Mouse (Mus musculus) urinary bladder, adult 18-20 months (tissue): ENCODE results near the gene Rab6a.
A peak's percentile ranks its signal among the peaks of the same experiment; 100 is the strongest.
"Not testable (repeated sequence)": the region's sequence is repeated elsewhere in the genome, so short reads cannot be mapped to it uniquely, and the experiment has no call there.

Experiments used
- DNase-seq, 2 experiments: peaks; one replicate each; pipeline ENCODE4 v3.0.0; 2022; ENCODE audit warnings: low spot score in 2 of 2, mixed read lengths in 2 of 2

The Rab6a gene

GRCm38 (mm10) chr7:100607214-100608129 lies at the start of gene Rab6a:
Gene Rab6a (plus strand): TSS chr7:100607410.
- peak; percentile 85 to 97 for DNase-seq

DNA sequence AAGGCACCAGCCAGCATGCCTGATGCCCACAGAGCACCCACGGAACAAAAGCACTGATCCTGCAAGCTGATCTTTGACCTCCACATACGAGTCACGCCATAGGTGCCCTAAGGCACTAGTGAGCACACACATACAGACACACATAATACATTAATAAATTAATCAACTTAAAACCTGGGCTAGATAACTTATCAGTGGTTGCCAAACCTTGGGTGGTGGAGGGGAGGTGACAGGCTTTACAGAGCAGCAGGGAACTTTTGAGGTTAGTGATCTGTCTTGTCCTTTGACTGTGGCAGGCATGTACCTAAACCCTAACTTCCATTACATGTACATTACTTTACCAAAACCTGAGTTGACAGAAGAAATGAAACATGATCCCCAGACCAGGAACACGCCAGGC lies 47.9 kb upstream of the Rab6a start:
- DNase-seq: no peak

DNA sequence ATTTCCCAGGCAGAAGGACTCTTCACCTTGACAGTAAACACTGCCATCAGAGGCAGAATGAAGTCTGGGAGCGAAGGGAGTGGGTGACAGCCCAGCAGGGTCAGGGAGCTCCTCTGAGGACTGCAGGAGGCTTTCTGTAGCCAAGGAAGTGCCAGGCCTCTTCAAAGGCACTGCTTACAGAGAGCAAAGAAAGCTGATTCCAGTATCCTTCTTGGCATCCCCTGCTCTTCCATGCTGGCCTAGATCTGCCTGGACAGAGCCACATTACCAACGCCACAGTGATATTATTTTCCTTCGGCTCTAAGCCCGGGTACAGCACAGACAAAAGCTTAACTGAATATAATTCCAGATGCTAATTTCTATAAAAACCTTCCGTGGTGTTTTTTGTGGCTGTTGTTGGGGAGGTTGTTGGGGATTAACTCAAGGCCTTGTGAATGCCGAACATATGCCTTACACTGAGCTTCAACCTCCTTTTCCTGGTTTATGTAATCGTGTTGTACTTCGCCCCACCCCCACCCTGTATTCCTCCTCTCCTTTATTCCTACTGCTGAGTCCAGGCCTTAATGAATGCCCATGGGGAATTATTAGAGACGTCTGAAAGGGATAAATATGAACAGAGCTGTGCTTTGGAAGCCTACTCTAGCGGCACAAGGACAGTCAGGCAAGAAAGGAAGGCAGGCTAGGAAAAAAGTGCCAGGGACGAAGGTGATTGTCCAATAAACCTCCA lies 45.2 kb upstream of the Rab6a start:
- DNase-seq: no peak

DNA sequence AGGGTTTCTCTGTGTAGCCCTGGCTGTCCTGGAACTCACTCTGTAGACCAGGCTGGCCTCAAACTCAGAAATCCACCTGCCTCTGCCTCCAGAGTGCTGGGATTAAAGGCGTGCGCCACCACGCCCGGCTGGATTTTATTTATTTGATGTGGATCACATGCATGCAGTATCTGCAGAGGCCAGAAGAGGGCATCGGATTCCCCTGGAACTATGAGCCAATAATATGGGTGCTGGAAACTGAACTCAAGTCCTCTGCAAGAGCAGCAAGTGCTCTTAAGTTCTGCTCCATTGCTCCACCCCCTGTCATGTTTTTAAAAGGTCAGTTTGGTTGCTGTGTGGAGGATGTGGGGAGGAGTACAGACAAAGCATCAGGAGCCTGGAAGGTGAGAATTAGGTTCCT lies 40.0 kb upstream of the Rab6a start:
- DNase-seq: not testable (repeated sequence)

DNA sequence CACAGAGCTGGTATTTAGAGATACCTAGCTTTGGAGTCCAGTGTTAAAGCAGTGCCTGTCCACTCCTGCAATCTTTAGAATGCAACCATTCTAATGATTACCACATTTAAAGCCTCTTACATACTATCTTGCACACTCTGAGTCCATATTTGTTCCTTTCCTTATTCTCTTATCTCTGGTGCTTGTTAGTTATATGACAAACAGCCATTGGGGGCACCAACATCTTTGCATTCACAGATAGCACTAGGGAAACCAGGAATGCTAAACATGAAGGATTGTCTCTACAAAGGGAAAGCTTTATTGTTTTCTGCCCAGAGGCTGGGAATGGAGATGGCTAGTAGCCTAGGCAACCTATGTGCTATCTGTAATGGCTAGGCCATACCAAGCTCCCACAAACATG lies 37.3 kb upstream of the Rab6a start:
- no peak for DNase-seq

- DNase-seq: no peak
Observed at GRCm38 (mm10) chr7:100570930-100571715, 36.1 kb upstream of the Rab6a start.

- no peak for DNase-seq
Observed at GRCm38 (mm10) chr7:100572061-100572460, 35.1 kb upstream of the Rab6a start.

DNA sequence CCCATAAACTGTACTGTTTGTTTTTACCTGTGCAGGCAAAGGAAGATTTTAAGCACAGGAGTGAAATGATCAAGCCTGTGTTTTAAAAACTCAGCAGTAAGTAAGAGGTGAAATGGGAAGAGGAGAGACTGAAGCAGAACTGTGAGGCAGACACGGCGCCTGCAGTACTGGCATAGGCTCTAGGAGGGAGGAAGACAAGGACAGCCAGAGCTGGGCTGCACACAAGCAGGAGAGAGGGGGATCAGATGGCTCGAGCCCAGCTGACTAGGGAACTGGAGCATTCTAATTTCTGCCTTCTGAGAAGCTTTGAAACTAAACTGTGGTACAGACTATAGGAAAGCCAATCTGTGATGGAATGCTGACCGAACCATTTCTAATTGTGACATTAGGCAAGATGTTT lies 34.5 kb upstream of the Rab6a start:
- no peak for DNase-seq

DNA sequence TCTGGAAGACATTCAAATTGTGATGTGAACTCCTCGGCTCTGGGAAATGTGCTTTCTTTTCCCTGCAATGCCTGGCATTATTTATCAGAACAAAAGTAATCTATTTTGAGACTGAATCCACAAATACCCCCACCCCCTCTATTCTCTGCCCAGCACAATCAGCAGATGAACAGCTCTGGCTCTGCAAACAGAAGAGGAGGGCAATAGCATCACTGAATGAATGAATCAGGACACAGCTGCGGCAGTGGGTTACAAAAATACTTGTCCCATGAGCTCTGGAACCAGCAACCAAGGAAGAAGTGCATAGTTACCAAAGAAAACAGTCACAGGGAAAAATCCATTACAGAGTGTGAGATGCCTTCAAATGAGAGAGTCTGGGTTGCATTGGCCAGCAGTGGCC lies 28.4 kb upstream of the Rab6a start:
- no peak for DNase-seq

DNA sequence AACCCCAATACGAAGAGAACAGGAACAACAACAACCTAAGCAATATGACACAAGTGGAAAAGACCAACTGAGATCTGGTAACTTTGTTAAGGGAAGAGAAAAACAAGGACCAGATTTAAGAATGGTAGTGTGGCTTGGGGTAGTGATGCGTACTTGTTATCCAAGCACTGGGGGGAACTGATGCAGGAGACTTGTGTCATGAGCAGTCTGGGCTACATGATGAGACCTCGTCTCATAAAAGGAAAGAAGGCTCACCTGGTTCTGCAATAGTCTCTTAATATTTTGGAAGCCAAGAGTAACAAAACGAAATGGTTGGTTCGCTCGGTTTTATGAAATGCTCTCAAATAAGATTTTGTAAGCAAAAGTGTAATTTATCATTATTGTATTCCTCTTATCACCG lies 25.0 kb upstream of the Rab6a start:
- no peak for DNase-seq

- peak; percentile 81 to 83 for DNase-seq
Observed at GRCm38 (mm10) chr7:100582727-100583236, 24.4 kb upstream of the Rab6a start.

GRCm38 (mm10) chr7:100589816-100590215 lies 17.4 kb upstream of the Rab6a start:
- no peak for DNase-seq

DNA sequence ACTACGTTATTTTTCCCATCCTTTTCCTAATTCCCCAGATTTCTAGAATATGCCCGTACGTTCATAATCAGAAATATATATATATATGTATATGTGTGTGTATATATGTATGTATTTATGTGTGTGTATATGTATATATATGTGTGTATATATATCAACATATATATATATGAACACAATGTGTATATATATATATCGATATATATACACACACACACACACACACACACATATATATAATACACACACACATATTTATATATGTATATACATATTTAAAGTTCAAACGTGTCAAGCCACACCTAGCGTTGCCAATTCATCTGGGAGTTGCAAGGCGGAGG lies 16.7 kb upstream of the Rab6a start:
- DNase-seq: no peak

DNA sequence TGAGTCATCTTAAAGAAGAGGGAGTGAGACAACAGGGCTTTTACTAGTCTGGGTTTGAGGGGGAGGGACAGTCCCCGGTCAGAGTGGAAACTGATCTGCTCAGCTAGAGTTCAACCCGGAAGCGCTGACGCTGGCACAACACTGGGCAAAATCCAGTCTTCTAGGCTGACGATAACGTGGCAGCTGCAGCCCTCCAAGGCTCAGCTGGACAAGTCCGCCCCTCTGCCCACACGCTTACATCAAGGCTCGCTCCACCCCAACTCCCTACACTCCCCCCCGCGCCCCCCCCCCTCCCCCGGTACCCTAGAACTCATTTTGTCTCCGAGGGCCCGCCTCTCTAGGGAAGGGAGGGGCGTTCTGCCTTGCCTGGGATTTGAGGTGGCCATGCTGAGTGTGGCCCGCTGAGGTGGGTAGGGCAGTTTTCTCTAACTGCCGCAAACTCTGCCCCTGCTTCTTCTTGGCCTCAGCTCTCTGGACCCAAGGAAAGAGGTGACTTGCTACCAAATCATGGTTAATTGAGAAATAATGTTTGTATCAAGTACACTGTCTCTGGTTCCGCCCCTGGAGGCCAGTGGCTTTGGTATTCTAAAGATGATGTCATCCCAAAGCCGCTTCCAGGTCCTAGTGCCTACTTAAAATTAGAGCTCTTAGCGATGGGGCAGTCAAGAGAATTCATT lies 16.2 kb upstream of the Rab6a start:
- peak; percentile 71 to 77 for DNase-seq

DNA sequence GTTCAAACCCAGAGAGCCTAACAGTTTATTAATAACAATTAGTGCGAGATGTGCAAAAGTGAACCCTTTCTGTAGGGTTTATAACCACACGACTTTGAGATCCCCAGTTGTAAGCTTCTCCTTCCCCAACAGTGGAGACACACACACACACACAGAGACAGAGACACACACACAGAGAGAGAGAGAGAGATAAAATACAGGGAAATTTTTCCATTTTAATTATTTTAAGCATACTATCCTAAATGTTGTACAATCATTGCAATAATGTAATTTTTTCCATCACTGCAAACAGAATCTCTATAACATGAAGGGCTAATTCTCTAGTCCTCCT lies 15.7 kb upstream of the Rab6a start:
- DNase-seq: no peak

- no peak for DNase-seq
Observed at GRCm38 (mm10) chr7:100593349-100593748, 13.9 kb upstream of the Rab6a start.

DNA sequence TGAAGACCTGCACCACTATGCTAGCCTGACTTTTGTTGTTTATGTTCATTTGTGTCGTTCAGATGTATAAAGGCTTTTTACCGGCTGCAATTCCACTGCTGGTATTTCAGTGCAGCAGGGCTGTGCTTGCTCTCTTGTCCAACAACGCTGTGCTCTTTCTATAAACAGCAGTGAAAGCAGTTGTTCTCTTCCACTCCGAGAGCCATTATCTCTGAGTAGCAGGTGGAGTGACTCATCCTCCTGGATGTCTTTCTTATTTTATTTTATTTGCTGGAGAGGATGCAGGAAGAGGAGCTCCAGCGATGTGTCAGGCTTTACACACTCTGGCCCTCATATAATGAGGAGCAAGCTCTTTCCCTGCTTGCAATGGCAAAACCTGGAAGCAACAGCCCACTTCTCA lies 7.0 kb upstream of the Rab6a start:
- no peak for DNase-seq

DNA sequence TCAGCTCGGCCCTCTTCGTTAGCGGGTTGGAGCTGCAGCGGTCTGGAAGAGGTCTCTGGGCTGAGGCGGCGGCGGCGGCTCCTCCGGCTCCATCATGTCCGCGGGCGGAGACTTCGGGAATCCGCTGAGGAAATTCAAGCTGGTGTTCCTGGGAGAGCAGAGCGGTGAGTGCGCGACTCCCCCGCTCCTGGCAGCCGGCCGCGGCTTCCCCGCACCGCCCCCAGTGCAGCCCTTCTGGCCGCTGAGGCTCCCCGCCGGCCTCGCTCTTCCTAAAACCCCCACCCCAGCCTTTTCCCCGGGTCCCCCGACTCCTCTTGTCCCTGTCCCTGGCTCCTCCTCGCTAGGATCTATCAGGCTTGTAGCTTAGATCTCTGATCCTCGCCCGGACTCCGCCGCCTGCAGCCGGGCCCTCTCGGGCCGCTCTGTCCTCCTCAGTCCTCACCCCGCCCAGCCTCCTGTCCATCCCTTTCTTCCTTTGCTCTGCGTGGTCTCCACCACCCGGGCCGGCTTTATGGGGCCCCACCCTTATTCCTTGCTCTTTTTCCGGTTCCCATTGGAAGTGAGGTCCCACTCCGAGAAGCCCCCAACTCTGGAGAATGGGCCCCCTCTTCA lies 1.0 kb downstream of the Rab6a start, which contains the start of gene Mrpl48:
Mrpl48 (minus strand) TSS at position 172 of the 612 bp plus-strand sequence.
- DNase-seq: peak in 1 of 2 experiments; percentile 39

GRCm38 (mm10) chr7:100608910-100609309 lies 1.7 kb downstream of the Rab6a start:
- DNase-seq: no peak

DNA sequence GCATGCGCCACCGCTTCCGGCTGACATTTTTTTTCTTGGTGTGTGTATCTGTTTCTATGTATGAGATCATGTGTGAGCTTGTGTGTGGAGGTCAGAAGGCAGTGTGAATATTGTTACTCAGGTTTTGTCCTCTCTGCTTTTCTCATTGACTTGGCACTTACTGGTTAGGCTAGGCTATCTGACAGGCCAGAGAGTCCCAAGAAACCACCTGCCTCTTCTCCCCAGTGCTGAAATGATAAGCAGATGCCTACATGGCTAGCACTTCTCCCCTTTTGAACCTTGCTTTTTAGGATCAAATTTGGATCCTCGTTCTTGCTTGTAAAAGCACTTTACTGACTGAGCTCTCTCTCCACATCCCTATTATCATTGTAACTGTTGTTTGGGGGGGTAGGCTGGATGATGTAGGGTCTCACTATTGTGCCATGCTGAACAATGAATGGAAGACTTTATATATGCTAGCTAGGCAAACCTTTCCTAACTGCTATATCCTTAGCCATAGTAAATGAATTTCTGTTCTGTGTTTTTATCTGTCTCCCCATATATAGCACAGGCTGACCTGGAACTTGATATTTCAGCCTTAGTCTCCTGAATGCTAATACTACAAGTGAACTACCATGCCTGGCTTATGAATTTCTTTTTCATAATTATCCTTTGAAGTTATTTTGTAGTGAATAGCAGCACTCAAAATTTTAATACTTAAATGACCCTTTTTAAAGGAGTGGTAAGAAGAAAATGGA lies 9.1 kb downstream of the Rab6a start:
- DNase-seq: no peak
